Mouse (Mus musculus): ENCODE results near the gene Mtus2.

Mtus2 gene

GRCm38 (mm10) chr5:147957592-147958271 is 612 bp downstream of the Mtus2 start:
- DNase-seq (ENCODE audit: low spot score), result no peak

DNA sequence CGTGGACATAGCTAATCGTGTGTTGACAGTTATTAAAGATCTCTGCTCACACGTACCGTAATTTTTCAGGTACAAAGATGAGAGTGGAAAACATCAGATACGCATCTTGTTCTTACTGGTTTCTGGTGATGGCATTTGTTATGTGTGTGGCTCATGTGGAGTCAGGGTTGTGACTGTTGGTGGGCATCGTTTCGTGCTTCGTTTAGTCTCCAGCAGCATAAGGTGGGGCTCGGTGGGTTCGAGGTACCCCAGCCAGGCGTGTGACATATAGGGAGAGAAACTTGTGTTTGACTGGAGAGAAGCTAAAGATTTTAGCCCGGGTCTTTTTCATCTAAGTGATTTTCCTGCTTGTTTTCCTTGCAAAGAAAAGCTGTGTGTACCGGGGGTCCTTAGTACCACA is 1.4 kb downstream of the Mtus2 start:
- no peak for DNase-seq (ENCODE audit: low spot score)

GRCm38 (mm10) chr5:147959088-147959487 is 2.0 kb downstream of the Mtus2 start:
- no peak for DNase-seq (ENCODE audit: low spot score)

GRCm38 (mm10) chr5:147960793-147961192 is 3.7 kb downstream of the Mtus2 start:
- no peak for DNase-seq (ENCODE audit: low spot score)

DNA sequence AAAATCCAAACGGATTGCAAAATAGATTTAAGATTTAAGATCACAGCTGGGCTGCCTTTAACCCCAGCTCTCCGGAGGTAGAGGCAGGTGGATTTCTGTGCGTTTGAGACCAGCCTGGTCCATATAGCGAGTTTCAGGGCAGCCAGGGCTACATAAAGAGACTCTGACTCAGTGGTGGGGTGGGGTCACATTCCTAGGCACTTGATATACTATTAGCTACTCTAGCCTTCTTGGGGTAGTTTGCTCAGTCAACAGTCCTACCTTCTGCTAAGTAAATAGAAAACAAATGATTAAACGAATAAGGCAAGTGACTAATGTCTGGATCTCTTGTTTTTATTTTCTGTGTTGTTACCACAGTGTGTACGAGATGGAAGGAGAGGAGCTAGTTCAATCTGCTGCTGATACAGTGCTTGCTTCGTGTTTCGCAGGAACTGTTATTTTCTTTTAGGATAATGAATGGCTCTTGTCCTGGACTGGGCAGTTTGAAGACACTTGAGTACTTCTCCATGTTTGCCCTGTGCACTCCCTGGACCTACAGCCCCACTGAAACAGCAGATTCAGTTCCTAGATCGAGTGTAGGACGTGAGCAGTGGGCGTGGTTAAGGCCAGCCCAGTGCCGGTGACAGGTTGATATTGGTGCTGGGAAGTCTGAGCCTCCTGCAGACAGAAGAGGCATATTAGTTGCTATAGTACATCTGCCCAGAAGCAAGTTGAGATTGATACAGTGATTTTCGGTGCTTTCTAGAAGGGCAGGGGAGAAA is 6.9 kb downstream of the Mtus2 start:
- DNase-seq (ENCODE audit: low spot score), result no peak

GRCm38 (mm10) chr5:147964776-147965175 is 7.7 kb downstream of the Mtus2 start:
- no peak for DNase-seq (ENCODE audit: low spot score)

DNA sequence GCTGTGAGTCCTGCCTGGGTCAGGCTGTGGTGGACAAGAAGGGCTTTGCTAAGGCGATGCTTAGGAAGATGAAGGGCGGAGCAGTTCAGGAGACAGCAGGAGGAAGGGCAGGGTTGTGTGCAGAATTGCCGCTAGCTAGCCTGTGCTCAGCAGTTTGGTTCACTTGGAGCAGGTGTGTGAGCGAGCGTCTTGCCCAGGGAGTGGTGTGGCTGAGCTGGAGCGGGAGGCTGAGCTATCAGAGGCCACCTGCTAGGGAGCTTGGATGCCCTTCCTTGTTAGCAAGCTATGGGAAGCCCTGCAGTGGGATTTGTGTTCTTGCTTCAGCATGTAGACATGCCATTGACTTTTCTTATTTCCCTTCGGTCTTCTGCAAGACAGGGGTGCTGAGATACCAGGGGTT is 9.5 kb downstream of the Mtus2 start:
- DNase-seq (ENCODE audit: low spot score), result no peak

- no peak for DNase-seq (ENCODE audit: low spot score)
Measured at GRCm38 (mm10) chr5:147969566-147969965, 12.4 kb downstream of the Mtus2 start.

GRCm38 (mm10) chr5:147976001-147976400 is 18.9 kb downstream of the Mtus2 start:
- DNase-seq (ENCODE audit: low spot score), result no peak

GRCm38 (mm10) chr5:147980606-147981005 is 23.5 kb downstream of the Mtus2 start:
- no peak for DNase-seq (ENCODE audit: low spot score)

DNA sequence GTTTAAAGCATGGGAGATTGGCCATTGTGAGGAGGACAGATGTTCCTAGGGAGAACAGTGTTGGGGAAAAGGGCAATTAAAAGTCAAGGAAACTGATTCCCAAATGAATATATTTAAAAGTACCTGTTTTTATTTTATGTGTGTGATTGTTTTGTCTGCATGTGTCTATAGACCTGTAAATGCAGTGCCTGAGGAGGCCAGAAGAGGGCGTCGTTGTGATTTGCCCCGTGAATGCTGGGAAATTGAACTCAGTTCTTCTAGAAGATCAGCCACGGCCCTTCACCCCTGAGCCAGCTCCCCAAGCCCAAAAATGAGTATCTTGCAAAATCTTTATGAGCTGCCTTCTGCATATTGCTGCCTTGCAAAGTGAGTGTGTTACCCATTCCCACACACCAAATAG is 33.2 kb downstream of the Mtus2 start:
- DNase-seq (ENCODE audit: low spot score), result no peak

DNA sequence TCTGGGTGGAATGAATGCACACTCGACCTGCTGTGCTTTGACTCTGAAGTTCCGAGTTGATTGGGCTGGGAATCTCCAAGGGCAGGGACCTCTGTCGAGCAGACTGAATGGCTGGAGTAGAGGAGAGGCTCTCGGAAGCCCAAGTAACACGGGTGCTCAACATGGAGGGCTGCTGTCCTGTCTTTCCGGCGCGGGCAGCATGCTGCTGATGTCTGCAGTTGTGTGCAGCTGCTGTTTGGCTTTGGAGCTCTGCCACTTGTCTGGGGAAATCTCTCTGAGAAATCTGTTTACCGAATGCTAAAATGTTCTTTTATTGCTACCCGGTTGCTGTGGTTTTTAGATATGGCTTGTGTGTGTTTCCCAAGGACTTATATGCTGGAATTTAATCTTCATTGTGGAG is 33.7 kb downstream of the Mtus2 start:
- DNase-seq (ENCODE audit: low spot score), result no peak

DNA sequence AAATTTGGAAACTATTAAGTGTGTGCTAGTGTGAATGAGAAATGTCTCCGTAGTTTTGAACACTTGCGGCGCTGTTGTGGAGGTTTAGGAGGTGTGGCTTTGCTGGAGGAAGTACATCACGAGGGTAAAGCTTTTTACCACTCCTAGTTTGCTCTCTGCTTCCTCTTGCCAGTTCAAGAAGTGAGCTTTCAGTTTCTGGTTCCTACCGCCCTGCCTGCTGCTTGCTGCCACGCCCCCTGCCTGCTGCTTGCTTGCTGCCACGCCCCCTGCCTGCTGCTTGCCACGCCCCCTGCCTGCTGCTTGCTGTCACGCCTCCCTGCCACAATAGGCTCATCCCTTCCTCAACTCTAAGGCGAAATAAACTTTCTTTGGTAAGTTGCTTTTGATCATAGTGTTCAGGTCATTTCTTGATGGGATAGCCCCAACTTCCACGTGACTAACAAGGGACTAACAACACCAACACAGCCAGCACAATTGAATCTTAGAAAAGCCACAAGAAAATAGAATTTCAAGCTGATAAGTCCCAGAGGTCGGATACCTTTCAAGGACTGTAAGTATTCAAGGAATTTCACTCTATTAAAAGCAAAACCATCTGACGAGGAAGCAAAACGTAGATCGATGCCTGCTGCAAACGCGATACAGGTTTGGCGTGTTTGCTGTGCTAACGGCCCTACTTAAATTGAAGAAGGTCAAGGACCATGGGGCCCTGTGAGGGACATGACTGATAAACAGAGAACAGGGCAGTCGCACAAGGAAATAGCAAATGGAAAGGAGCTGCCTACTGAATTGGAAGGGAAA is 35.7 kb downstream of the Mtus2 start:
- peak; percentile 17 for DNase-seq (ENCODE audit: low spot score)

DNA sequence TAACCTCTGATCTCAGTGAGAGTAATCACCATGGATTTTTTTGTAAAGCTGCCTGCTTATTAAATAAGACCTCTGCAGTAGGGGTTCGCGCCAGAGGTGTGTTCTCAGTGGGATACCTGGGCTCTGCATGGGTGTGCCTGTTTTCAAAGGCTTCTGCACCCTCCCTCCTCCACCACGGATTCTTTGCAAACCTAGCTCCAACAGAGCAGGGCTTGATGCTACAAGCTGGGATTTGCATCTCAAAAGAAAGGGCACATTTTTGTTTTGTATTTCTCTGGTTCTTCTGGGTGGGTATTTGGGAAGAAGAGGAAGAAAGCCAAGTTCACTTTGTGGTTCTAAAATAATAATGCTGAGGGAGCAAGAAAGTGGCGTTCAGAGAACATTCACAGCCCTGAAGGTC is 48.1 kb downstream of the Mtus2 start:
- DNase-seq (ENCODE audit: low spot score), result no peak

- DNase-seq (ENCODE audit: low spot score), result no peak
Measured at GRCm38 (mm10) chr5:148012156-148012555, 55.0 kb downstream of the Mtus2 start.

GRCm38 (mm10) chr5:148014133-148014854 is 57.2 kb downstream of the Mtus2 start:
- no peak for DNase-seq (ENCODE audit: low spot score)

GRCm38 (mm10) chr5:148015383-148015782 is 58.3 kb downstream of the Mtus2 start:
- no peak for DNase-seq (ENCODE audit: low spot score)

- DNase-seq (ENCODE audit: low spot score), result no peak
Measured at GRCm38 (mm10) chr5:148017371-148017770, 60.3 kb downstream of the Mtus2 start.

GRCm38 (mm10) chr5:148022784-148023183 is 65.7 kb downstream of the Mtus2 start:
- no peak for DNase-seq (ENCODE audit: low spot score)

DNA sequence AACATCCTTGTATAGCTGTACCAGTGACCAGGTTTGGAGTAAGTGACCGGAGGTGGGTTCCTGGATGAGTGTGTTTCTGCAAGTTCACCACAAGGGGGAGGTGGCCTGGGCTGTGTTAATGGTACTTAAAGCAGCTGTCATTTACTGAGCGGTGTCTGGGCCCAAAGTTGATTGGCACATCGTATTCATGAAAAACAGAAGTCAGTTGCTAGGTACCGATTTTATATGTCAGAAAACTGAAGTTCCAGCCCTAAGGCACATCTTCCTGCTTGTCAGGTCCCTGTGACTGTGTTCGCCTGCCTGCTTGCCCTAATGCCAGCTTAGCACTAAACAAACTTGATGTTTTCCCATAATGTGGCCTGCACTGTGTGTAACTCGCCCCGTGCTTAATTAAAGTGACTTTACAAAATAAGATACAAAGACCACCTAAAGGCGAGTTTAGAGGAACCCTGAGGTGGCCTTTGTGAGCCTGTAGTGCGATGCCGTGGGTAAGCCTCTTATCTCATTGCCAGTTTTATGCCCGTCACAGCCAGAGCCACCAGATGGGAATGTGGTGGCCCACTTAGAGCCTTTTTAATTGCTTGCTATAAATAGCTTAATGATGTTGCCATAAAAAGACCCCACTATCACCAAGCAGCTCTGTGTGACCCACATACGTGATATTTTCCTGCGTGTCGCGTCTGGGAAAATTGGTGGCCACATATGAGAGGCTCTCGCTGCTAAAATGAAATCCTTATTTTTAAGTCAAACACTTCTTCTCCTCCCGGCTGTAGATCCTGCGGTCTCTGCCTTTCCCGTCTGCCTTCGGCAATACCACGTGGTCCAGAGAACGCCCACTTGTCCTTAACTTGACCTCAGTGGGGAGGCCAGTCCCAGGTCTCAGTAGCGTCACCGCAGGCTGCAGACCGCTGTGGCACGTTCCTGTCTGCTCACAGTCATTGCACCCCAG is 69.6 kb downstream of the Mtus2 start:
- no peak for DNase-seq (ENCODE audit: low spot score)

DNA sequence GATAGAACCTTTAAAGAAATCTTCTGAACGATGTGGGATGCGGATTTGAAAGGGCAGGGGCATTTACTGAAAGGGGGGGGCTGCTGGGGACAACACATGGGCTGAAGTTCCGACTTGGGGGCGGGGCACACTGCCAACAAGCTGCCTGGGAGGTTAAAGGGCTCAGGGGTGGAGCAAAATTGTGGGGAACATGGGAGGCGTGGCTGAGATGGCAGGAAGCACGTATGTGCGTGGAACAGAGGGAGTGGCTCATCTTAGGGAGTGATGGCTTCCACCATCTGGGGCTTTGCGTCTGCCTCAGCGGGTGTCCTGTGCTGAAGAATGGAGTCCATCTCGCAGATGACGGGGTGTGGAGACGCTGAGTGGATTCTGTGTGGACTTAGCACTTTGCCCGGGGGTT is 70.9 kb downstream of the Mtus2 start:
- DNase-seq (ENCODE audit: low spot score), result no peak
